Mouse (Mus musculus) ES-E14 (cell line): Measurements from ENCODE around the gene Uimc1.

Experiments
- CHD2 ChIP-seq: IDR thresholded peaks from 2 replicates; pipeline ENCODE4 v1.6.1; 2014; ENCODE audit warnings: mild to moderate bottlenecking, low read depth, low read length, inconsistent platforms
- MAFK ChIP-seq: IDR thresholded peaks from 2 replicates; pipeline ENCODE4 v1.6.1; 2014; ENCODE audit warnings: mild to moderate bottlenecking, low read depth, low read length, inconsistent platforms; ENCODE audit not compliant: insufficient read depth
- ZNF384 ChIP-seq: IDR thresholded peaks from 2 replicates; pipeline ENCODE4 v1.6.1; 2012; ENCODE audit warnings: low read depth, low read length, inconsistent platforms

GRCm38 (mm10) chr13:55105953-55106691 lies 6.0 kb upstream of the Uimc1 start:
- TF ChIP-seq CHD2 (no peak), ZNF384 (no peak), MAFK (no peak)
